Mouse (Mus musculus) cerebellum, adult 2 months (tissue): ENCODE measurements around the gene Sytl1.

ENCODE experiments used
- CTCF ChIP-seq: fragments of 200-500 bp; IDR thresholded peaks from 2 replicates; pipeline ENCODE4 v1.5.1; 2011; ENCODE audit warnings: low read depth, mild to moderate bottlenecking, control low read depth, low read length, moderate library complexity, borderline replicate concordance; ENCODE audit not compliant: insufficient read depth
- POLR2A ChIP-seq: fragments of 200-500 bp; IDR thresholded peaks from 2 replicates; pipeline ENCODE4 v1.6.1; 2011; ENCODE audit warnings: low read length, control low read depth, borderline replicate concordance; ENCODE audit not compliant: insufficient read depth

DNA sequence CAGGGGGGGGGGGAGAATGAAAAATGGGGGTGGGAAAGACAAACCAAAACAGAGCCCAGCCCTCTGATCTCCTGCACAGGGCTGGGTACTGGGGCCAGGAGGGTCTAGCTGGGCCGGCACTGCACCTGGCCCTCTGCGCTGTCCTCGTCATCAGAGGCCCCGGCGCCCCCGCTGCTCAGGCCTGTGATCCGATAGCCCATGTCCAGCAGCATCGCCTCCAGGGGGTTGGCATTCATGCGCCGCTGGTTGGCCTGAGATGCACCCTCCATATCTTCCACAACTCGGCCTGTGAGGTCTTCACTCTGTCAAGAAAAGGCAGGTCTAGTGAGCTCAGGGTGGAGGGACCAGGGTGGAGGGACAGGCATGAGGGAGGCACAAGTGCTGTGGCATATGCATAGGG lies 31.2 kb upstream of the Sytl1 start:
- no peak for TF ChIP-seq POLR2A
- TF ChIP-seq CTCF, result no peak
